In the genomic region with DNA sequence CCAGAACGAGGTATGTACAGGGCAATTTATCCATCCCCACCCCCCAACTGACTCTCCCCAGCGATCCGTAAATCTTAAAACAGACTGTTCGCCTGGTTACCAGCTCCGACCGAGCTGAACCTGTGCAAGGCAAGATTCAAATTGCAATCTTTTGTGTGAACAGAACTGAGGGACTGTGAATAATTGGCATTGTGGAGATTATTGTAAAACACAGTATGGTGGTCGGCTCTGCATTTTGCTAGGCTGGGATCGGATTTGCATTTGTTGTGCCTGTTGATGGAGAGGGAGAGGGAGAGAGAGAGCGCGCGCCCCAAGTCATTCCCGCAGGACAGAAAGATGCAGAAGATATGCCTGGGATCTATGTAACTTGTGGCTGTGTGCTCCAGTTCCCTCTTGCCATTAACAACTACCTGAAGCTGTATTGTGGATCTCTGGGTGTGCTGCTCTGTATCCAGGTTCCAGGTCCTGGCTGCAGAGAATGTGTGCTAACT, we compare ENCODE assay signal across 12 mouse cellular contexts.
A peak's percentile ranks its signal among the peaks of the same experiment; 100 is the strongest.
DNase-seq lines count a peak whose midpoint lies in the region; ATAC-seq and TF ChIP-seq lines count a peak whose summit lies in the region.
"Had no signal": no experiment of that assay in that cellular context is flagged by ENCODE, and none has a peak within 500 bp of the region (broad histone marks: within the 10 kb centered on the region; RNA-seq: fewer than 3 reads in every experiment).

No protein-coding gene starts in this region.

- peak overlapping the region; percentile 94 for H3K4me3 ChIP-seq in cerebellum, adult 2 months (replicated peaks; ENCODE audit: insufficient read depth, low read depth, low read length)
- H3K4me3 ChIP-seq in forebrain, embryonic 12.5 days (replicated peaks): peak overlapping the region; percentile 41
- H3K4me3 ChIP-seq: erythroblast, embryonic 14.5 days had no signal

- TF ChIP-seq POLR2A in brain, embryonic 14.5 days (IDR thresholded peaks at IDR 0.05; ENCODE audit: borderline replicate concordance, extremely low read depth, insufficient read depth, insufficient read length, poor library complexity, severe bottlenecking): no peak
- TF ChIP-seq POLR2A in cerebellum, adult 2 months (IDR thresholded peaks at IDR 0.05; ENCODE audit: borderline replicate concordance, insufficient read depth, low read length): no peak

- H3K27me3 ChIP-seq in cerebellum, adult 2 months (ENCODE audit: control insufficient read depth, insufficient read depth, low read length): no peaks in the 10 kb centered on the region
- no peaks in the 10 kb centered on the region for H3K27me3 ChIP-seq in forebrain, embryonic 12.5 days

- H3K9ac ChIP-seq in forebrain, embryonic 12.5 days: peak overlapping the region; percentile 48

- peak; percentile 72 for DNase-seq in brain, embryonic 14.5 days (ENCODE audit: low read depth)
- DNase-seq in cerebellum, adult 2 months: peak; percentile 63 to 72
- DNase-seq in mesoderm, embryonic 11.5 days (ENCODE audit: low read depth, low spot score): peak; percentile 70
- no peak for DNase-seq in natural killer cell, adult 2 months (ENCODE audit: low spot score in 2 of 2)
- DNase-seq: kidney, postnatal 25 days; thymus, postnatal 25 days had no signal

- no peaks in the 10 kb centered on the region for H3K36me3 ChIP-seq in forebrain, embryonic 12.5 days (replicated peaks)

- H3K9me3 ChIP-seq in forebrain, embryonic 12.5 days: no peaks in the 10 kb centered on the region

- H3K4me1 ChIP-seq in cerebellum, adult 2 months (ENCODE audit: control insufficient read depth, insufficient read depth, low read length): peaks cover 10% of the 10 kb centered on the region; the same call in 1 of the 2 replicates
- H3K4me1 ChIP-seq in forebrain, embryonic 12.5 days: peaks cover 9% of the 10 kb centered on the region

- H3K27ac ChIP-seq in cerebellum, adult 2 months (ENCODE audit: insufficient read depth, low read length): peak overlapping the region; percentile 81
- no peak overlapping the region for H3K27ac ChIP-seq in forebrain, embryonic 12.5 days

- 6% methylated on average over 12 of the region's 12 CpGs for WGBS in cerebellum, adult 2 months
- WGBS in forebrain, embryonic 12.5 days: 8% methylated on average over 12 of the region's 12 CpGs

- no peak for TF ChIP-seq CTCF in brain, embryonic 14.5 days (IDR thresholded peaks at IDR 0.05; ENCODE audit: borderline replicate concordance, extremely low read depth, insufficient read depth, insufficient read length)
- no peak for TF ChIP-seq CTCF in cerebellum, adult 2 months (IDR thresholded peaks at IDR 0.05; ENCODE audit: borderline replicate concordance, insufficient read depth, low read depth, low read length)

- ATAC-seq in forebrain, embryonic 12.5 days (ENCODE audit: low FRiP score): peak; percentile 68; the same call in 1 of the 2 replicates
- no peak for ATAC-seq in CD4-positive, CD25-positive, alpha-beta regulatory T cell, adult 4 months
- no peak for ATAC-seq in megakaryocyte progenitor cell, adult 5-6 weeks (replicated peaks; ENCODE audit: poor library complexity)
- ATAC-seq in megakaryocyte, adult 5-6 weeks (ENCODE audit: poor library complexity, severe bottlenecking): no peak
- ATAC-seq: Patski had no signal

- H3K4me2 ChIP-seq in forebrain, embryonic 12.5 days: peak overlapping the region; percentile 61

Comparison
In these comparisons a context has a peak if more than half of its experiments do, and no peak if none do; other contexts are left out.
1. DNase-seq: peak in brain, embryonic 14.5 days (single experiment), cerebellum, adult 2 months (2 of 2) and mesoderm, embryonic 11.5 days (single experiment); none in natural killer cell, adult 2 months (0 of 2).